Mouse (Mus musculus): Measurements from ENCODE around the gene Itgae.

GRCm38 (mm10) chr11:73084804-73085231, 5.6 kb upstream of the Itgae start:
- TF ChIP-seq CTCF (IDR thresholded peaks at IDR 0.05; ENCODE audit: borderline replicate concordance, insufficient read depth, low read depth, low read length) (no peak), POLR2A (IDR thresholded peaks at IDR 0.05; ENCODE audit: borderline replicate concordance, insufficient read depth, low read length) (no peak)

Data from cerebellum, adult 2 months (tissue).